Mouse (Mus musculus): ENCODE results near the gene Btrc. TPM values are rescaled to one million over a fixed set of nuclear protein-coding genes. Genes with fewer than 3 reads are reported as not detected.
"Not testable (repeated sequence)": the region's sequence is repeated elsewhere in the genome, so short reads cannot be mapped to it uniquely, and the experiment has no call there.

Btrc gene
- polyA plus RNA-seq, 1 experiment from 2014 or later: 68.2 TPM

GRCm38 (mm10) chr19:45356868-45357267 lies 6.7 kb upstream of the Btrc start:
- 79% methylated on average over 6 of the region's 6 CpGs for WGBS

GRCm38 (mm10) chr19:45360486-45360885 lies 3.0 kb upstream of the Btrc start:
- Histone ChIP-seq H3K9me3 (replicated peaks) (no peaks in the 10 kb centered on the region), H3K9ac (replicated peaks) (no peak overlapping the region)
- ATAC-seq (ENCODE audit: low FRiP score): no peak

More at GRCm38 (mm10) chr19:45356868-45357267, 6.7 kb upstream of the Btrc start:
- not testable (repeated sequence) for H3K4me2 ChIP-seq; ATAC-seq (ENCODE audit: low FRiP score); H3K36me3 ChIP-seq; H3K4me3 ChIP-seq (replicated peaks); H3K9ac ChIP-seq (replicated peaks); H3K27ac ChIP-seq (replicated peaks); H3K4me1 ChIP-seq; H3K9me3 ChIP-seq (replicated peaks); H3K27me3 ChIP-seq (replicated peaks)

DNA sequence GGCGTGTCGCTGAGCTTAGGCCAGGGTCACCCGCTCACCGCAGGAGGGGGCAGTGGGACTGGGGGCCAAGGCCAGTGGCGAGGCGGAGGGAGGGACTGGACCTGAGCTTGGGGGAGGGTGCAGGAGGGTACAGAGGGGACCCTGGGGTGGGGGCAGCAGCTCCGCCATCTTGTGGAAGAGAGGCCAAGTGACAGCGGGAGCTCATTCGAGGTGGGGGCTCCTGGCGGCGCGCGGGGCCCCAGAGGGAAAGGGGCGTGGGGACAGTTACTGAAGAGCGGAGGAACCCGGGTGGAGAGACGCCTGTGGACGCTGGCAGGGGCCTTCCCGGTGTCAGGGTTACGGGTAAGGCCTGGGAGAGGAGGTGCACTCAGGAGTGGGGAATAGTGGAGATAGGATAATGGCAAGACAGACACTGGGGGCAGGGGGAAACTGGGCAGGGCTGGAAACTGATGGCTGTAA lies 428 bp downstream of the Btrc start:
- peak; percentile 85 for ATAC-seq (ENCODE audit: low FRiP score)
- WGBS: under 1% methylated on average over 20 of the region's 20 CpGs
- H3K4me3 ChIP-seq (replicated peaks): peak overlapping the region; percentile 92

More at GRCm38 (mm10) chr19:45360486-45360885, 3.0 kb upstream of the Btrc start:
- Histone ChIP-seq H3K4me3 (replicated peaks) (no peak overlapping the region), H3K4me2 (no peak overlapping the region), H3K36me3 (no peaks in the 10 kb centered on the region), H3K4me1 (peaks cover 14% of the 10 kb centered on the region), H3K27ac (replicated peaks) (no peak overlapping the region), H3K27me3 (replicated peaks) (no peaks in the 10 kb centered on the region)

DNA sequence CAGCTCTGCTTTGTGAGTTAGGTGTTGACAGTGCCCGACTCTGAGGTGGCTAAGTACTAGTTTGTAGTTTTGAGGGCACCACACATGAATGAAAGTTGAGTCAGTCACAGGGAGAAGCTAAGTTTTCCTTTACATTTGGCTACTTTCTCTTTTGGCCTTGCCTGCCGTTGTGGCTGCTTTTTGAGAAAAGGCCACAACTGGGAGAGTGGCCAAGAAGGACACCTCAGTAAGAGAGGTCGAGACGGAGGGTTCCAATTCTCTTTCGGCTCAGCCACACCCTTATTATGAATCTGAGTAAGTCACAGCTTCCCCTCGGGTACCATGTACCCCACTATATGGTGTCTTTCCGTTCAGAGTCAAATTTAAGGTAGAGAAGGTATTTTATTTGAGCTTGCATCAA lies 3.1 kb downstream of the Btrc start:
- no peak overlapping the region for H3K9ac ChIP-seq (replicated peaks)
- WGBS: 82% methylated on average over 7 of the region's 7 CpGs
- H3K36me3 ChIP-seq: peaks cover 3% of the 10 kb centered on the region; the same call in 1 of the 2 replicates
- no peaks in the 10 kb centered on the region for H3K9me3 ChIP-seq (replicated peaks)
- H3K4me2 ChIP-seq: no peak overlapping the region
- no peak overlapping the region for H3K27ac ChIP-seq (replicated peaks)
- H3K27me3 ChIP-seq (replicated peaks): no peaks in the 10 kb centered on the region
- no peak overlapping the region for H3K4me3 ChIP-seq (replicated peaks)
- no peak for ATAC-seq (ENCODE audit: low FRiP score)
- peaks cover 35% of the 10 kb centered on the region for H3K4me1 ChIP-seq

More for the DNA sequence above, 428 bp downstream of the Btrc start:
- H3K4me2 ChIP-seq: peak overlapping the region; percentile 66
- peaks cover 3% of the 10 kb centered on the region; the same call in 1 of the 2 replicates for H3K36me3 ChIP-seq
- H3K9me3 ChIP-seq (replicated peaks): no peaks in the 10 kb centered on the region
- peak overlapping the region; percentile 98 for H3K27ac ChIP-seq (replicated peaks)
- H3K4me1 ChIP-seq: peaks cover 25% of the 10 kb centered on the region
- H3K27me3 ChIP-seq (replicated peaks): no peaks in the 10 kb centered on the region
- H3K9ac ChIP-seq (replicated peaks): peak overlapping the region; percentile 74

- H3K27me3 ChIP-seq (replicated peaks); H3K4me3 ChIP-seq (replicated peaks); H3K9ac ChIP-seq (replicated peaks); H3K4me1 ChIP-seq; H3K4me2 ChIP-seq; H3K27ac ChIP-seq (replicated peaks); H3K9me3 ChIP-seq (replicated peaks); ATAC-seq (ENCODE audit: low FRiP score): not testable (repeated sequence)
- 97% methylated on average over 10 of the region's 10 CpGs for WGBS
- peaks cover 16% of the 10 kb centered on the region for H3K36me3 ChIP-seq
Observed at GRCm38 (mm10) chr19:45384815-45385214, 21.3 kb downstream of the Btrc start.

DNA sequence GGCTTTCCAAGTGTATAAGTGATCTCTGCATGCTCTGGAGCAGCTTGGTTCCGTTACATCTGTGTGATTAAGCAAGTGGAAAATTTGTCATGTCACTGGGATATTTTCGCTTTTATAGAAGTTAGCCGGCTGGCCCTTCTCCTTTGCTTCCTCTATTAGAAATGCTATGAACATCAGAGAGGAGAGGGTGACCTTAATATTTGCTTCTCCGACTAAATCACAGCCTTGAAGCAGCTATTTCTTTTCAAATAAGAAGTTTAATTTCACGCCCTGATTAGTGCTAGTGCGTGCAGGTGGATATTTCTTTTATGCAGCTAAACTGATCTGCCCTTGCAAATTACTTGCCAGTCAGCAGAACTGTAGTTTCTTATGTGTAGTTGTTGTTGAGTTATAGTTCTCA lies 25.0 kb downstream of the Btrc start:
- Histone ChIP-seq H3K36me3 (peaks cover 14% of the 10 kb centered on the region), H3K27ac (replicated peaks) (no peak overlapping the region), H3K4me3 (replicated peaks) (no peak overlapping the region), H3K27me3 (replicated peaks) (no peaks in the 10 kb centered on the region), H3K9me3 (replicated peaks) (no peaks in the 10 kb centered on the region), H3K4me2 (no peak overlapping the region), H3K4me1 (no peaks in the 10 kb centered on the region), H3K9ac (replicated peaks) (no peak overlapping the region)
- no peak for ATAC-seq (ENCODE audit: low FRiP score)
- WGBS: 64% methylated on average over 6 of the region's 6 CpGs

GRCm38 (mm10) chr19:45394078-45394477 lies 30.5 kb downstream of the Btrc start:
- WGBS: 79% methylated on average over 7 of the region's 7 CpGs
- no peaks in the 10 kb centered on the region for H3K36me3 ChIP-seq
- H3K4me1 ChIP-seq: peaks cover 6% of the 10 kb centered on the region; the same call in 1 of the 2 replicates
- H3K4me3 ChIP-seq (replicated peaks): no peak overlapping the region
- no peaks in the 10 kb centered on the region for H3K27me3 ChIP-seq (replicated peaks)
- ATAC-seq (ENCODE audit: low FRiP score): no peak
- H3K4me2 ChIP-seq: no peak overlapping the region
- no peaks in the 10 kb centered on the region for H3K9me3 ChIP-seq (replicated peaks)
- H3K27ac ChIP-seq (replicated peaks): no peak overlapping the region
- H3K9ac ChIP-seq (replicated peaks): no peak overlapping the region

DNA sequence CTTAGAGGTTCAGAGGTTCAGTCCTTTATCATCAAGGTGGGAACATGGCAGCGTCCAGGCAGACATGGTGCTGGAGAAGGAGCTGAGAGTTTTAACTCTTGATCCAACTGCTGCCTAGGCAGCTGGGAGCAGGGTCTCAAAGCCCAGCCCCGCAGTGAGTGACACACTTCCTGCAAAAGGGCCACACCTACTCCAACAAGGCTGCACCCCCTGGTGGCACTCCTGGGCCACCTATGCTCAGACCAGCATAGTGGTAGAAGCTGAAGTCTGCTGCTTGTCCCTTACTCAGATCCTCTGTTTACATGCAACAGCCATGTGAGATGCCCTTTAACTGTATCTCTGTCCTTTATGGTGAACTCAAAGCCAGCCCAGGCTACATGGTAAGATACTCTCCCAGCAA lies 47.5 kb downstream of the Btrc start:
- Histone ChIP-seq H3K9ac (replicated peaks) (no peak overlapping the region), H3K27ac (replicated peaks) (no peak overlapping the region), H3K4me3 (replicated peaks) (no peak overlapping the region), H3K36me3 (no peaks in the 10 kb centered on the region), H3K27me3 (replicated peaks) (no peaks in the 10 kb centered on the region), H3K4me1 (no peaks in the 10 kb centered on the region), H3K9me3 (replicated peaks) (no peaks in the 10 kb centered on the region), H3K4me2 (no peak overlapping the region)
- WGBS: 80% methylated on average over 2 of the region's 2 CpGs
- ATAC-seq (ENCODE audit: low FRiP score): no peak

DNA sequence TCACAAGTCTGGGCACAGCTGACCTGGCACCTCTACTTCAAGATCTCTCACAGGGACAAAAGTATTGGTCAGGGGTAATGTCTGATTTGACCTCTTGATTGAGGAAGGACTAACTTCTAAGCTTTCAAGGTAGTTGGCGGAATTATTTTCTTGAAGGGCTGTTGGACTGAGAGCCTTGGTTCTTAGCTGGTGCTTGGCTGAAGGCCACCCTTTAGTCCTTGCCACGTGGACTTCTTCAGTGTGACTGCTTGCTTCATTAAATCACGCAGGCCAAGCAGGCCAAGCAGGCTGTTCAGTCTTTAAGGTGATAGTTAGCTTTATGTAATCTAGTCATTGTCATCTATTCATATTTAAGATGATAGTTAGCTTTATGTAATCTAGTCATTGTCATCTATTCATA lies 49.2 kb downstream of the Btrc start:
- Histone ChIP-seq H3K9me3 (replicated peaks) (no peaks in the 10 kb centered on the region), H3K9ac (replicated peaks) (no peak overlapping the region), H3K27ac (replicated peaks) (no peak overlapping the region), H3K4me2 (no peak overlapping the region), H3K27me3 (replicated peaks) (no peaks in the 10 kb centered on the region), H3K4me3 (replicated peaks) (no peak overlapping the region), H3K4me1 (no peaks in the 10 kb centered on the region), H3K36me3 (no peaks in the 10 kb centered on the region)
- no peak for ATAC-seq (ENCODE audit: low FRiP score)
- WGBS: 90% methylated on average over 3 of the region's 3 CpGs

DNA sequence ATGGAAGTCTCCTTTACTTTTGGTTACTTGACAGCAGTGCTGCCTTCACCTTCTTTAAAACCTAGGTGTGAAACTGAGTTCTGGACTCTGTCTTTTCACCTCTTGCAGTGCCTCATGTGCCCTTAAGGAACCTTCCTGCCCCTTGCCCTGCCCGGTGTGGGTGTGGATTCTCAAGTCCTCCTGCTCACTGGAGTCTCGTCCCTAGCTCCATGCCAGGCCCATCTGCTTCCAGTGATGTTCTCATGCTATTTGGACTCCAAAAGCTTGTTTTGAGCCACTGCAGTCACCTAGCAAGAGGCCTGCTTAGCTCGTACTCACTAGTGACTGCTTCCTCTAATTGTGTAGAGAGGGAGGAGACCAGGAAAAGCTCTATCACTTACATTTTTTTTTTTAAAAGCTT lies 50.4 kb downstream of the Btrc start:
- Histone ChIP-seq H3K4me1 (no peaks in the 10 kb centered on the region), H3K27ac (replicated peaks) (no peak overlapping the region), H3K9ac (replicated peaks) (no peak overlapping the region), H3K4me2 (no peak overlapping the region), H3K27me3 (replicated peaks) (no peaks in the 10 kb centered on the region), H3K4me3 (replicated peaks) (no peak overlapping the region), H3K9me3 (replicated peaks) (no peaks in the 10 kb centered on the region), H3K36me3 (no peaks in the 10 kb centered on the region)
- no peak for ATAC-seq (ENCODE audit: low FRiP score)
- 92% methylated on average over 3 of the region's 3 CpGs for WGBS

GRCm38 (mm10) chr19:45417601-45418000 lies 54.1 kb downstream of the Btrc start:
- Histone ChIP-seq H3K9me3 (replicated peaks) (no peaks in the 10 kb centered on the region), H3K9ac (replicated peaks) (no peak overlapping the region), H3K4me3 (replicated peaks) (no peak overlapping the region), H3K4me1 (peaks cover 10% of the 10 kb centered on the region; the same call in 1 of the 2 replicates), H3K27me3 (replicated peaks) (no peaks in the 10 kb centered on the region), H3K4me2 (no peak overlapping the region), H3K36me3 (no peaks in the 10 kb centered on the region), H3K27ac (replicated peaks) (no peak overlapping the region)
- ATAC-seq (ENCODE audit: low FRiP score): no peak

- H3K27me3 ChIP-seq (replicated peaks): no peaks in the 10 kb centered on the region
- no peak overlapping the region for H3K4me3 ChIP-seq (replicated peaks)
- H3K9ac ChIP-seq (replicated peaks): no peak overlapping the region
- WGBS: 8% methylated on average over 7 of the region's 7 CpGs
- no peaks in the 10 kb centered on the region for H3K9me3 ChIP-seq (replicated peaks)
- no peak for ATAC-seq (ENCODE audit: low FRiP score)
- H3K4me1 ChIP-seq: peaks cover 10% of the 10 kb centered on the region; the same call in 1 of the 2 replicates
- no peak overlapping the region for H3K27ac ChIP-seq (replicated peaks)
- no peak overlapping the region for H3K4me2 ChIP-seq
- H3K36me3 ChIP-seq: 0 out of 2 replicates have a peak, but pooled peaks cover 8% of the 10 kb centered on the region
Observed at GRCm38 (mm10) chr19:45422276-45422675, 58.7 kb downstream of the Btrc start.

DNA sequence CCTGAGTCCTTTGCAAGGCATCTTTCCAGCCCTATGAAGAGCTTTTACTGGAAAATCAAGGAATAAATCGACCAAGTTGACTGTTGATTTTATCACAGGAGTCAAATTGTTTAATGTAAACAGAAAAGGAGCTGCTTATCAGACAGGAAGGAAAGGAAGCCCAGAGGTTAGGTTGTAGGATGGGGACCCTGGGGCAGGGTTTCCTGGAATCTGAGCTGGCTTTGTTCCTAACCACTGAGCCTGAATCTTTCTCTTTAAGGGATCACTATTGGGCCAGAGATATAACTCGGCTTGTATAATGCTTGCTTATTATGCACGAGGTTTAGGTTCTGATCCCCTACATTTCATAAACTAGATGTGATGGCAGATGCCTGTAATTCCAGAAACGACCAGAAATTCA lies 64.6 kb downstream of the Btrc start:
- Histone ChIP-seq H3K4me1 (peaks cover 15% of the 10 kb centered on the region), H3K9ac (replicated peaks) (no peak overlapping the region), H3K4me2 (no peak overlapping the region), H3K9me3 (replicated peaks) (no peaks in the 10 kb centered on the region), H3K36me3 (0 out of 2 replicates have a peak, but pooled peaks cover 8% of the 10 kb centered on the region), H3K27me3 (replicated peaks) (no peaks in the 10 kb centered on the region), H3K4me3 (replicated peaks) (no peak overlapping the region), H3K27ac (replicated peaks) (no peak overlapping the region)
- 92% methylated on average over 4 of the region's 4 CpGs for WGBS
- ATAC-seq (ENCODE audit: low FRiP score): no peak
